Mouse (Mus musculus) layer of hippocampus, adult 9-10 months (tissue): ENCODE results near the gene D6Ertd527e.

Experiments used
- DNase-seq: peaks from one replicate; pipeline ENCODE4 v3.0.0; 2022; ENCODE audit warnings: low spot score

Gene D6Ertd527e

DNA sequence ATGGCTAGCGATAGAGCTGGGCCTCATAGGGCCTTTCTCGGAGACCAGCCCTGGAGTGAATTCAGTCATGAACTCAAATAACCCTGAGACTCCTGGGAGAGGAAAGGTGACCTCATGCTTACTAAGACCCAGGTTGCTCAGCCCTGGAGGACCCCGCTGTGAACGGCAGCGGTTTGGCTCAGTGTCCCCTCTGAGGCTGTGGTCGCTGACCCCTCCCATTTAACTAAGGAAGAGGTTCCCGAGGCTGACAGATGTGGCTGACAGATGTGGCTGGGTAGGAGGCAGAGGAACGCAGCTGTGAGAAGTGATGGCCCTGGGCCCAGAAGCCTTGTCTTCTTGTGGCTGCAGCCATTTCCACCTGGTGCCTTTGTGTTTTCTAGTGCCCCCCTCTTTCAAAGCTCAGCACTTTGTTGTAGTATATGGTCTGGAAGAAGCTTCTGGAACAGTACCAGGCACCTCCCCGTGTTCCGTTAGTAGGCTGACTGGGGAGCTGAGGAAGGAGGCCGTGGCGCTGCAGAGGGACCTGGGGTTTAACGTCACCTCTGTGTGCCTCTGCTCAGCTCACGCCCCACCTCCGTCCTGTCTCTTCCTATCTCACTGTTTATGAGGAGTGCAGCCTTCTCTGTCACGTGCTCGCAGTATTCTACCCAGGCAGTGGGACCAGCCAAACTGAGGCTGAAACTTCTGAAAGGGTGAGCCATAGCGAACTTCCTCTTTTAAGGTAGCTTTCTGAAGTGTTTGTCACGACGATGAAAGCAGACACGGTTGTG lies 48.1 kb downstream of the D6Ertd527e start:
- no peak for DNase-seq

DNA sequence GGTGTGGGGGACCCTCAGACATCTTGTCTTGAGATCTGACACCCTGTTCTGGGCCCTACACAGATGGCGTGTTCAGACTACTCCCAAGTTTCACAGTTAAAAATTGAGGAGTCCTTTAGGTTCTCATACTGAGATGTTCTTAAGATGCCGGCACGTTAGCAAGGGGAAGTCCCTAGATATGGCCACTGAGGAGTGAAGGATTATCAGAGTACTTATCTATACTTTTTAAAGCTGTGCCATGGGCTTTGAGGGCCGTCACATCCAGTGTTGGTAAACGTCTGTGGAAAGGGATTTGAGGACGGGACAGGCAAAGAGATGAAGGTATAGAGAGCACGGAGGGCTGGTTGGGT lies 48.7 kb downstream of the D6Ertd527e start:
- no peak for DNase-seq

DNA sequence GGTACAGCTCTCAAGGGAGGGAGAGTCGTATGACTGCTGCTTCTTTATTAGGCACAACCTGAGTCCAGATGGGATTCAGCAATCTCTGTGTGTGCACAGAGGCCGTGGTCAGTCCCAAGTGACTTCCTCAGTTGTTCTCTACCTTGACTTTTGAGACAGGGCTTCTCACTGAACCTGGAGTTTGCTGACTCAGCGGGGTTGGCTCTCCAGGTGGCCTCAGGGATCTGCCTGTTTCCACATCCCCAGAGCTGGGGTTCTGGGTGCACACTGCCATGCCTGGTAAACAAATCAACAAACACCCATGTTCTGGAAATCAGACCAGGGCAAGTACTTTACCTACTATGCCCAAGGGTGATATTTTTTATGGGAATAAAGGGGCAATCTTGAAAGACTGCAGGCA lies 49.3 kb downstream of the D6Ertd527e start:
- no peak for DNase-seq

DNA sequence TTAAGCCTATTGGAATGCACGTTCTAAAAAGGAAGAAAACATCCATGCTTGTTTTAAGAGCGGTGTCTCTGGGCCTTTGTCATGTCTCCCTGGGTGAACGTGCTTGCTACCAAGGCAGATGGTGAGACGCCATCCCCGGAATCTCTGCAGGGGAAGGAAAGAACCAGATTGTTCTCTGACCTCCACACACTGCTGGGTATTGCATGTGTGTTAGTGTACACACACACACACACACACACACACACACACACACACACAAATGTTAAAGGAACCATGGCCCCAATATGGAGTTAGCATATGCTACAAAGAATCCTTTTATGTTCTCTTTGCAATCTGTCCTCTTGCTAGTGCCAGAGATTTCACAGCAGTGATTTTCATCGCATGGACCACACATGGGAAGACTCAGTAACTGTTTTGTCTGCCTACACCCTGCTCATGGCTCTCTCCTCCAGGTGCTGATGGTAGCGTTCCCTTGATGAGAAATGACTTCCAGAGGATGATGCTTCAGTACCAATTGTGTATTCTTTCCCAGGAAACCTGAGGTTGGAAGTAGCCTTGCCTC lies 53.6 kb downstream of the D6Ertd527e start:
- DNase-seq, result peak; percentile 35

DNA sequence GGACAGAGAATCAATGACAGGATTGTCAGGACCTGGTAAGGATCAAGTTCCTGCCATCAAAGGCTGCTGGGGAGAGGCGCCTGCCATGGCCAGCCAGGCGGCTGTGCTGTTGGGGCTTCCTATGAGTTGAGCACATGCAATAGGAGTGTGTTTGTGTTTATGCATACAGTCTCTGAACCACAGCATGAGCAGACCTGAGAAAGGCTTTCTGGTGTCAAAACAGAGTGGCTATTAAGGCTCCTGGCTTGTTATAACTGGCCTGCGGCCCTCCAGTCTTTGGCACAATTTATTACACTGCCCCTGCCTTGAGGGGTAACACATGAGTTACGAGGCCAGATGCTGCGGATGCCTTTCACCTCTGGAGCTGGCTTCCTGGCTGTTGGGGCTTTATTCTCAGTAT lies 55.6 kb downstream of the D6Ertd527e start:
- DNase-seq, result no peak

- no peak for DNase-seq
These were observed 57.1 kb downstream of the D6Ertd527e start for GRCm38 (mm10) chr6:87161391-87162263.
